Mouse (Mus musculus): ENCODE measurements around the gene Ppm1h. TPM values are rescaled to one million over a fixed set of nuclear protein-coding genes. Genes with fewer than 3 reads are reported as not detected.

Gene Ppm1h
- polyA plus RNA-seq, 1 experiment from 2014 or later: 20.2 TPM

DNA sequence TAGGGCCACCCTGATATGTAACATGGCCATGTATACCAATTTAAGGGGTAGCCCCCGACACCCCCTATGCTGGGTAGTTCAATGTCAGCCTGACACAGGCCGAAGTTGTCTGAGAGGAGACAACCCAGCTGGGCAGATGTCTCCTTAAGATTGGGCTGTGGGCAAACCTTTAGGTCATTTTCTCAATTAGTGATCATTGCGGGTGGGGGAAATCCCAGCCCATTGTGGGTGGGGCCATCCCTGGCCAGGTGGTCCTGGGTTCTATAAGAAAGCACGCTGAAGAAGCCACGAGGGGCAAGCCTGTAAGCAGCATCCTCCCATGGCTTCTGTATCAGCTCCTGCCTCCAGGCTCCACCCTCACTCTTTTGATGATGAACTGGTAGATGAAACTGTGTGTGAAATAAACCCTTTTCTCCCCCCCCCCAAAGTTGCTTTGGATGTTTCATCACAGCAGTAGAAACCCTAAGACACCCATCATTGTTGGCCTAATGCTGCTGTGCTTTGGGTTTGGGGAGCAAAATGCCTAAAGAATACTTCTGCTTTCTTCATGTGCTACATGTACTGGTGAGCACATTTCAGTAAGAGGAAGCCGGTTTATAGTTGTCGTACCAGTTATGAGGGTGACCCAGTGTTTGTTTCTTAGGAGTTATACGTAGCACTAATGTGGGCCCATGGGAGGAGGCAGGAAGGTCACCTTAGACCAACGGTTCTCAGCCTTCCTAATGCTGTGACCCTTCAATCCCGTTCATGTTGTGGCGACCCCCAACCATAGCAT is 68.8 kb downstream of the Ppm1h start:
- Histone ChIP-seq H3K9ac (no peak overlapping the region), H3K4me3 (replicated peaks) (no peak overlapping the region), H3K4me2 (no peak overlapping the region), H3K27me3 (no peaks in the 10 kb centered on the region), H3K36me3 (no peaks in the 10 kb centered on the region), H3K27ac (no peak overlapping the region), H3K9me3 (replicated peaks) (no peaks in the 10 kb centered on the region), H3K4me1 (peaks cover 2% of the 10 kb centered on the region; the same call in 1 of the 2 replicates)
- 79% methylated on average over 11 of the region's 11 CpGs for WGBS
- 0 out of 2 replicates have a peak, but pooled peaks have one; percentile 25 for ATAC-seq (replicated peaks; ENCODE audit: low FRiP score)

- Histone ChIP-seq H3K4me1 (peaks cover 10% of the 10 kb centered on the region), H3K4me2 (no peak overlapping the region), H3K36me3 (no peaks in the 10 kb centered on the region), H3K4me3 (replicated peaks) (no peak overlapping the region), H3K9me3 (replicated peaks) (no peaks in the 10 kb centered on the region), H3K27me3 (no peaks in the 10 kb centered on the region), H3K27ac (no peak overlapping the region), H3K9ac (no peak overlapping the region)
- ATAC-seq (replicated peaks; ENCODE audit: low FRiP score): 0 out of 2 replicates have a peak, but pooled peaks have one; percentile 15
- WGBS: 73% methylated on average over 4 of the region's 4 CpGs
Observed at GRCm38 (mm10) chr10:122748361-122748951, 69.9 kb downstream of the Ppm1h start.

DNA sequence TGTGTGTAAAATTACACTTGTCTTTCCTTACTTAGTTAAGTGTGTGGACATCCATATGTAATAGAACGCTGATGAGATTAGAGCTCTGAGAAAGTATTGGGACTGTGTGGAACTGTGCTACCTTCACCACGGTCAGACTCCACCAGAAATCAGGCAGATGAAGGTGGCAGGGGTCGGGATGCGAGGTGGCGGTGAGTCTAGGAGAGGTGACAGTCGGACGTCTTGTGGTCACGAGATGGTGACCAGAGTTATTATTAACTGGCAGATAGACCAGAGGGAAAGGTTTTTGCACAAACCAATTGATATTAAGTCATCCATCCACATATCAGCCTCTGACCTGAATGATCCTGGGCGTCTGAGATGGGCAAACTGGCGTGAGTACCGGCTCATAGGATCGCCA is 70.5 kb downstream of the Ppm1h start:
- H3K27me3 ChIP-seq: no peaks in the 10 kb centered on the region
- H3K4me2 ChIP-seq: no peak overlapping the region
- H3K36me3 ChIP-seq: no peaks in the 10 kb centered on the region
- H3K9ac ChIP-seq: no peak overlapping the region
- peaks cover 16% of the 10 kb centered on the region for H3K4me1 ChIP-seq
- no peaks in the 10 kb centered on the region for H3K9me3 ChIP-seq (replicated peaks)
- ATAC-seq (replicated peaks; ENCODE audit: low FRiP score): no peak
- no peak overlapping the region for H3K4me3 ChIP-seq (replicated peaks)
- no peak overlapping the region for H3K27ac ChIP-seq
- 94% methylated on average over 12 of the region's 12 CpGs for WGBS

DNA sequence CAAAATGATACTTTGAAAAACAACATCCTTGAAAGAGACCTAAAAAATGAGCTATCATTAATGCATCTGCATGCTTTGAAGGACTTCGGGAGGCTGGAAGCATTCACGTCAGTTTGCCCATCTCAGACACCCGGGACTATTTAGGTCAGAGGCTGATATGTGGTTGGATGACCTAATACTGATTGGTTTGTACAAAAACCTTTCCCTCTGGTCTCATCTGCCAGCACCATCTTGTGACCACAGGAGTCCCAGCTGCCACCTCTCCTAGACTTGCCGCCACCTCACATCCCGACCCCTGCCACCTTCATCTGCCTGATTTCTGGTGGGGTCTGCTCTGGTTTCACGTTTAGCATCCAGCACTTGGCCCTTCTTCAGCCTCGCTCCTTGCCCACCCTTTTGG is 71.3 kb downstream of the Ppm1h start:
- Histone ChIP-seq H3K27me3 (no peaks in the 10 kb centered on the region), H3K4me2 (no peak overlapping the region), H3K9me3 (replicated peaks) (no peaks in the 10 kb centered on the region), H3K27ac (no peak overlapping the region), H3K9ac (no peak overlapping the region), H3K36me3 (no peaks in the 10 kb centered on the region), H3K4me3 (replicated peaks) (no peak overlapping the region), H3K4me1 (peaks cover 20% of the 10 kb centered on the region)
- no peak for ATAC-seq (replicated peaks; ENCODE audit: low FRiP score)
- 89% methylated on average over 7 of the region's 7 CpGs for WGBS

- H3K9ac ChIP-seq: no peak overlapping the region
- no peaks in the 10 kb centered on the region for H3K36me3 ChIP-seq
- ATAC-seq (replicated peaks; ENCODE audit: low FRiP score): no peak
- peaks cover 42% of the 10 kb centered on the region for H3K4me1 ChIP-seq
- WGBS: 50% methylated on average over 17 of the region's 17 CpGs
- H3K27ac ChIP-seq: 0 out of 2 replicates have a peak overlapping the region, but pooled peaks have one; percentile 27
- 0 out of 2 replicates have a peak overlapping the region, but pooled peaks have one; percentile 1 for H3K4me2 ChIP-seq
- H3K27me3 ChIP-seq: no peaks in the 10 kb centered on the region
- no peaks in the 10 kb centered on the region for H3K9me3 ChIP-seq (replicated peaks)
- H3K4me3 ChIP-seq (replicated peaks): no peak overlapping the region
Observed at GRCm38 (mm10) chr10:122752950-122753923, 74.7 kb downstream of the Ppm1h start.

DNA sequence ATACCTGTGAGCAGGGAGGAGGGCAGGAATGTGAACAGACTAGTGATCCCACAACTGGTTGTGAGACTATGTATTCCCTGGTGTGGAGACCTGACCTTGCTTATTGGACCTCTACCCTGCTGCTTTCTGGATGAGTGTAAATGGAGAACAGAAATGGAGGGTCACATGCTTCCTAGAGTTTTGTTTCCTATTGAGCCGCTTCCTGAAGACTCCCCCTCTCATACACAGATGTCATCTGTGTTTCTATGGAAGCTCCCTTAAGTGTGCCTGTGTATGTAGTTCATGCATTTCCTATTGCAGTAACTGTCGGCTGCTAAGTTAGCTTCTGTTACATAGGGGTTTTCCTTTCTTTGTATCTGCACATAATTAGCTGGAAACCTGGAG is 75.4 kb downstream of the Ppm1h start:
- 49% methylated on average over 2 of the region's 2 CpGs for WGBS
- Histone ChIP-seq H3K4me1 (peaks cover 49% of the 10 kb centered on the region), H3K4me2 (0 out of 2 replicates have a peak overlapping the region, but pooled peaks have one; percentile 1), H3K4me3 (replicated peaks) (no peak overlapping the region), H3K9ac (no peak overlapping the region), H3K9me3 (replicated peaks) (no peaks in the 10 kb centered on the region), H3K27me3 (no peaks in the 10 kb centered on the region), H3K27ac (no peak overlapping the region), H3K36me3 (no peaks in the 10 kb centered on the region)
- no peak; the same call in 1 of the 2 replicates for ATAC-seq (replicated peaks; ENCODE audit: low FRiP score)

- Histone ChIP-seq H3K9ac (no peak overlapping the region), H3K36me3 (no peaks in the 10 kb centered on the region), H3K27ac (no peak overlapping the region), H3K4me3 (replicated peaks) (no peak overlapping the region), H3K27me3 (no peaks in the 10 kb centered on the region), H3K4me2 (no peak overlapping the region), H3K4me1 (peaks cover 50% of the 10 kb centered on the region), H3K9me3 (replicated peaks) (no peaks in the 10 kb centered on the region)
- no peak for ATAC-seq (replicated peaks; ENCODE audit: low FRiP score)
- WGBS: 91% methylated on average over 1 of the region's 1 CpGs
Observed at GRCm38 (mm10) chr10:122754967-122755366, 76.4 kb downstream of the Ppm1h start.

- WGBS: 17% methylated on average over 7 of the region's 7 CpGs
- Histone ChIP-seq H3K27me3 (no peaks in the 10 kb centered on the region), H3K4me1 (peaks cover 50% of the 10 kb centered on the region), H3K4me2 (peak overlapping the region; percentile 24; the same call in 1 of the 2 replicates), H3K9me3 (replicated peaks) (no peaks in the 10 kb centered on the region), H3K4me3 (replicated peaks) (no peak overlapping the region), H3K9ac (no peak overlapping the region), H3K36me3 (no peaks in the 10 kb centered on the region), H3K27ac (peak overlapping the region; percentile 88)
- ATAC-seq (replicated peaks; ENCODE audit: low FRiP score): 0 out of 2 replicates have a peak, but pooled peaks have one; percentile 40
Observed at GRCm38 (mm10) chr10:122756879-122757530, 78.4 kb downstream of the Ppm1h start.

DNA sequence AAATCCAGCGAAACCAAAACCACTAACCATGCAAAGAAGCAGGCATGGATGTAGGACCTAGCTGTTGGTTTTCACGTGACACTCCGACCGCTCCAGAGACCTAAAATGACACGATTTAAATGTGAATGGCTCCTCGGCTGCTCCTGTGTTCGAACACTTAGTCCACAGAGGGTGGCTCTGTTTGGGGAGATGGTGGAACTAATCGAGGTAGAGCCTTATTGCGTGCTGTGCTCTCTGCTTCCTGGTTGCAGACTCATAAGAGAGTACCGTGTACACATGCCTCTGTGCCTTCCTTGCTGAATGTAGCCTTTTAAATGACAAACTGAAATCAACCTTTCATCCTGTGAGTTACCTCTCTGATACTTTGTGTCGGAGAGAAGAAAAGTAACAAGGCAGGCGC is 79.2 kb downstream of the Ppm1h start:
- Histone ChIP-seq H3K9ac (no peak overlapping the region), H3K9me3 (replicated peaks) (no peaks in the 10 kb centered on the region), H3K27me3 (no peaks in the 10 kb centered on the region), H3K27ac (peak overlapping the region; percentile 41; the same call in 1 of the 2 replicates), H3K36me3 (no peaks in the 10 kb centered on the region), H3K4me3 (replicated peaks) (no peak overlapping the region), H3K4me1 (peaks cover 56% of the 10 kb centered on the region), H3K4me2 (no peak overlapping the region)
- ATAC-seq (replicated peaks; ENCODE audit: low FRiP score): no peak
- WGBS: 71% methylated on average over 12 of the region's 12 CpGs

DNA sequence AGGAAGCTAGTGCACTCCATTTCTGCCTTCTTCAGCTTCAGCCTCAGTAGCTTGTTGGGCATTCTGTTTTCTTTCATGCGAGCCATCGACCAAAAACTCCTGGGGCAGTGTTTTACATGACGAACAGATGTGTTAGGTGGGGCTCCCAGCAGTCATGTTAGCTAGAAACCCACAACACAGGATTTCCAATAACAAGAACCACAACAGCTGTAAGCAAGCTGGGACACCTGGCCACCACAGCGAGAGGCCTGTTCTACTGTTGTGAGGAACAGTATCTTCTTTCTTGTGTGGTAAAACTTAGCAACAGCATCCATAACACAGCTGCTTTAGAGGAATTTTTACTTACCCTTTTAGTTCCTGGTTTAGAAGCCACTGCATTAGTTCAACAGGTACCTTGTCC is 79.8 kb downstream of the Ppm1h start:
- ATAC-seq (replicated peaks; ENCODE audit: low FRiP score): no peak
- 0 out of 2 replicates have a peak overlapping the region, but pooled peaks have one; percentile 41 for H3K27ac ChIP-seq
- H3K4me2 ChIP-seq: no peak overlapping the region
- peaks cover 56% of the 10 kb centered on the region for H3K4me1 ChIP-seq
- 76% methylated on average over 4 of the region's 4 CpGs for WGBS
- H3K36me3 ChIP-seq: no peaks in the 10 kb centered on the region
- no peaks in the 10 kb centered on the region for H3K9me3 ChIP-seq (replicated peaks)
- no peak overlapping the region for H3K9ac ChIP-seq
- H3K4me3 ChIP-seq (replicated peaks): no peak overlapping the region
- no peaks in the 10 kb centered on the region for H3K27me3 ChIP-seq

- H3K4me3 ChIP-seq (replicated peaks): no peak overlapping the region
- no peak overlapping the region for H3K27ac ChIP-seq
- ATAC-seq (replicated peaks; ENCODE audit: low FRiP score): no peak
- H3K4me2 ChIP-seq: no peak overlapping the region
- no peak overlapping the region for H3K9ac ChIP-seq
- no peaks in the 10 kb centered on the region for H3K27me3 ChIP-seq
- H3K36me3 ChIP-seq: no peaks in the 10 kb centered on the region
- H3K9me3 ChIP-seq (replicated peaks): no peaks in the 10 kb centered on the region
- peaks cover 53% of the 10 kb centered on the region for H3K4me1 ChIP-seq
- WGBS: 85% methylated on average over 2 of the region's 2 CpGs
Observed at GRCm38 (mm10) chr10:122759729-122760128, 81.2 kb downstream of the Ppm1h start.

All from kidney, embryonic 15.5 days (tissue).